Mouse (Mus musculus) left cerebral cortex, adult 8-10 months (tissue): ENCODE measurements around the gene Kif15. TPM values are rescaled to one million over a fixed set of nuclear protein-coding genes. Genes with fewer than 3 reads are reported as not detected.

Source experiments
- DNase-seq, 2 experiments: peaks; one replicate each; pipeline ENCODE4 v3.0.0; 2022; ENCODE audit warnings: low spot score in 2 of 2
- total RNA-seq, 4 experiments: library from RNA; stranded (reverse); gene quantifications; 2 replicates each; pipeline ENCODE4 v1.2.4; 2022

Gene Kif15
- 1 to 10 TPM; 1.0 to 1.6 (median 1.0) TPM for total RNA-seq

DNA sequence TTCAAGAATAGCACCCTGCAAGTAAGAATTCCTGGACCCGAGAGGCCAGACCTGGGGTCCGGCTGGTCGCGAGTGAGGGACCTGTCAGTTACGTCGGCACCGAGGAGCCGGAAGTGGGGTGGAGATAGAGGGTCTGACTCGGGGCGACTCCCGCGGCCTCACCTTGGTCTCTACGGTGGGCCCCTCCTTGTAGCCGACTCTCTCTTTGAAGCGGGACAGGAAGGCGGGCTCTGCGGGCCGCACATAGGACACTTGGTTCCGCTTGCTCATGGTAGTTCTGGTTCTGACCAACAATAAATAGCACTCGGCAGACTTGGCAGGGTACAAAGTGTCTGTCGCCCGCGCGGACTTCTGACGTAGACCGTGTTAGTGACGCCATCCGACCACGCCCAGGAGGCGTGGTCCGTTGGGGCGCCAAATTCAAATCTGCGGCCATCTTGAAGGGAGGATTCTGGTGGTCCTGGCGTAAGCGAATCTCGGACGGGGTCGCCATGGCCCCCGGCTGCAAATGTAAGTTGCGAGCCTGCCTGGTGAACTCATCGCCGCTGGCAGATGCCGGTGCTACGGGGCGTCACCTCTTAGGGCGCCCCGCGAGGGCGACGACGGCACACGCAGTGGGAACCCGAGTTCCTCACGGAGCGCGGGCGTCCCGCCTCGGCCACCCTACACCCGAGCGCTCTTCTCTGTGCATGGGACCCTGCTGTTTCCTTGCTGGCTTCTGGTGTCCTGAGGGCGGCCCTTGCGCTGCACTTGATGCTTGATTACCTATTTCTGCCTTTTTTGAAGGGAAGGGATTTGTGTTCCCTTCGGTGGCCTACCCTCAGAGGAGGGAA, at the start of gene Kif15, which contains the start of gene 1110059G10Rik:
TSS of gene Kif15 (plus strand) at position 404 of the 833 bp plus-strand sequence.
TSS of gene 1110059G10Rik (minus strand) at position 358 of the 833 bp plus-strand sequence.
- peak; percentile 86 to 94 for DNase-seq

DNA sequence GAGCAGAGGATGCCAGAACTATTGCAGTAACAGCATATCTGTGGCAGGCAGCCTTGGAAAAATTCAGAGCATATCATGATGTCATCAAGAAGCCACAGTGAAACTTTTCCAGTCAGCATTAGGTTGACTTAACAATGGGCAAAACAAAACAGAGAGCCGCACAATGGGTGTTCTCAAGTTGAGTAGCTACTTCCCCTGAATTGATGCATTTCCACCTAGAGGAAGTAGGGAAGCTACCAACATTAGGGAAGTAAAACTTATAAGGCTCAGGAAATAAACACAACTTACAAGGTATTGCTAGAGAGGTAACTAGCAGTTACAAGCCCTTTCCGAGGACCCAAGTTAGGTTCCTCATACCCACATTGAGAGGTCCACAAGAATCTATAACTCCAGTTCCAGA, 49.8 kb upstream of the Kif15 start:
- DNase-seq = no peak

DNA sequence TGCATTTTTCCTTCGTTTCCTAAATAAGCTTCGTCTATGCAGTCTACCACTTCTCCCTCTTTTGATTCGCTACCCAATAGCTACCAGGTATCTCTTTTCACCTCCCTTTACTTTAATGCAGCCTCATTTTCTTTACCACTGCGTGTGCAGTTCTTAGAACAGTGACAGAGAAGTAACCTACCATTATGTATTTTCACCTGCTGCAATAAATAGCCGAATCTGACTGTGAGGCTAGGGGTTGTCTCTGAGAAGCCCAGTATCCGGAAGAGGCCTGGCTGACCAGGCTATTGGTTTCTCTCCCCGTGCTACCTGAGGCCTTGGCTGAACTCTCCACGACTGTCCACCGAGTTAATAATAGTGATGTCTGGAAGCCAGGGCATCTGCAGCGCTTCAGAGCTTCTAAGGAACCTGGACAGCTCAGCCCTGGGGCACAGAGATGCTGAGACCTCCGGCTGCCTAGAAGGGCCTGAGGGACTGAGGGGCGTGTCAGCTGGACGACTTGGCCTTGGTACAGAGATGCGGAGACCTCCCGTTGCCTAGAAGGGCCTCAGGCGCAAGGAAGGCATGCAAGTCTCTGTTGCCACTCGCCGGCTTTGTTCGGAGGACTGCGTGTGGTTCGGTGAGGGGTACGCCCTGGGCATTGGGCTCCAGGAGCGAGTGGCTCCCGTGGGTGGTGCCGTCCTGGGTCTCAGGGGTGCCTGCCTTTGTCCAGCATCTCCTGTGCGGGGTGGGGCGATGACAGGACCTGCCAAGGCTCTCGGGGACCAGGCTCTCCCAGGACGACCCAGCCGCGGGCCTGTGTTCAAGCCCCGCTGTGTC, 47.9 kb upstream of the Kif15 start:
- DNase-seq = peak; percentile 6 to 17

DNA sequence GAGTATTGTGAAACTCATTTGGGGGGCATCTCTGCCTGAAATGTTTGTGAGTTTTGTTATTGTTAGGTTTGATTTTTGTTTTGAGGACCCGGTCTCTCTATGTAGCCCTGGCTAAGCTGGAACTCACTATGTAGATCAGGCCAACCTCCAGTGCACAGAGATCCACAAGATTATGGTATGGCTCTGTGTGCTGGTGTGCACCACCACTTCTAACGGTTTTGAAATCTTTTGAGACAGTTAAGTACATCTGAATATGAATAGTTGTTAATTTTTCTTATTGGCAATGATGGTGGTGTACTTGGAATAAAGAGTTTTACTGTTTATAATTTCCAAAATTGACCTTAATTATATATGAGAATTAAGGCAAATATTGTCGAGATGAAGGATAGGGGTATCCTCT, 28.4 kb upstream of the Kif15 start:
- no peak for DNase-seq

DNA sequence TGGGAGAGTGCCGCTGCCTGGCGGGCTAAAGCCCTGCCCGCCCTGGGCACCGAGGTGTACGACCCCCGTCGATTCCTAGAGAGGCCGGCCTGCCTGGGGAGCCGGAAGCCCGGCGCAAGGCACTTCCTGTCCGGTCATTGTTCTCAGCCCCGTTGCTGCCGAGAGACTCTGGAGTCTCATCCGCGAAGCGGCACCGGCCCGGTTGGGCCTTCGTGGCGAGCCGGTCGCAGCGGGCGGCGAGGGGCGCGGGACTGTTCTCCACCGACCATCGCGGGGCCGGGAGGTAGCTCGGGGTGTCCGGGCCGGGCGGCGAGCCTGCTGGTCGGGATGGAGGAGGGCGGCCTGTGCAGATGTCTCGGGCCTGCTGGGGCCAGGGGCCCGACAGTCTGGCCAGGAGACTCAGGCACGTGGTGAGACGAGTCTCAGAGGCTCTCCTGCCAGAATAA, 27.9 kb upstream of the Kif15 start, which contains the start of gene Zfp105:
TSS of gene Zfp105 (plus strand) at position 137 of the 446 bp plus-strand sequence.
- DNase-seq = peak; percentile 45 to 49

DNA sequence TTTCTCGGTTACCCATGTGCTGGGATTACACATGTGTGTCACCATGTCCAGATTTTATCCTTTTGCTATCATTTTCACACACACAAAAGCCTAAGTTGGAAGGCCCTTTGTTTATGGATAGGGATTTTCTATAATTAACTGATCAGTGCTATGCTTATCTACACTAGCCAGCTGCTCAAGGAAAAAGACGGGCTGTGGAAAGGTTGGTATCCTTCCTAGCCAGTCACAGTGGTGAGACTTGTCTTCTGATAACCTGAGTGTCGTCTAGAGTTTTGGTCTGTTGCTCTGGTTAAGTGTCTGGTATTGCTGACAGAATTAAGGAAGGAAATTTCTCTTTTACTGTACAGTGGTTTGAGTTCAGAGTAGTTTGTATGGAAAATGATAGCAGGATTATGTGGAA, 21.9 kb upstream of the Kif15 start:
- no peak for DNase-seq

DNA sequence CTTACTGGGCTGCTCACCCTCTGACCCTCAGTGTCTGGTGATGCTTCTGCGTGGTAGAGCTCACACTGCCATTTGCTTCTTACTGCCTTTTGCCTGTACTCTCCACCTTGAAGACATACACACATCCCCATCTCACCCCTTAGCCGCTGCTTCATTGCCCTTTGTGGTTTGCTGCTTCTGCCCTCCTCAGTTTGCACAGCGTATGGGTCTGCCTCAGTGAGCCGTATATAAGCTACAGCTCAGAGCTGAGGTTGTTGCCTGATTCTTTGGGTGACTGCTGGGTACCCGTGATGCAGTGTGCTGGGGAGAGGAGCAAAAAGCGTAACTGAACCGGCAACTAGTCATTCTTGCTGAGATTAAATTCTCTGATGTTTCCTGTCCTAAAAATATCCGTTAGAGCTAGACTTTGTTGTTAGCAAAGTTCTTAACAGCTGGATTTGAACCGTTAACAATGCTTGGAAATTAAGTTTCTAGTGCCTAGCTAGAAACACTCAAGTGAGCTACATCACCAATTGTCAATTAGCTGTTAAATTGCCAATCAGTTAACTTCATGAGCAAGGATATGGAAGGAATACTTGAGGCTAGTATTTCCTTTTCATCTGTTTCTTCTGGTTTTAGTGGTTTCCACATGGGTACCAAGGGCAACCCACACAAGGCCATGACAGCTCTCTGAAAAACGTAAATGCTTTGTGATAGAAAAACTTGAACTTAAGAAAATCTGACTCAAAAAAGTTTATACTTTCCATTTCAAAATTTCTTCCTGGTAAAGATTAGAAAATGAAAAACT, 47.8 kb downstream of the Kif15 start:
- no peak for DNase-seq

DNA sequence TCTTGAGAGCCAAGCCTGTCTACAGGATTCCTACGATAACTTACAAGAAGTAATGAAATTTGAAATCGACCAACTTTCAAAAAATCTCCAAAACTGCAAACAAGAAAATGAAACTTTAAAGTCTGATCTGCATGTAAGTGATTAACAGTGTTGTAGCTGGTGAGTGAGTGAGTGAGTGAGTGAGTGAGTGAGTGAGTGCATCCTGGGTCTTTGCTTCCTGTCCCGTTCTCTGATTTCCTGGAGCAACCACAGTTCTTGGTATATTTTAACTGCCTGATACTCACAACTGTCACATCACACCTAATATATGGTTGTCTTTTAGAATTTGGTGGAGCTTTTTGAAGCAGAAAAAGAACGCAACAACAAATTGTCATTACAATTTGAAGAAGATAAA, 48.3 kb downstream of the Kif15 start:
- no peak for DNase-seq

DNA sequence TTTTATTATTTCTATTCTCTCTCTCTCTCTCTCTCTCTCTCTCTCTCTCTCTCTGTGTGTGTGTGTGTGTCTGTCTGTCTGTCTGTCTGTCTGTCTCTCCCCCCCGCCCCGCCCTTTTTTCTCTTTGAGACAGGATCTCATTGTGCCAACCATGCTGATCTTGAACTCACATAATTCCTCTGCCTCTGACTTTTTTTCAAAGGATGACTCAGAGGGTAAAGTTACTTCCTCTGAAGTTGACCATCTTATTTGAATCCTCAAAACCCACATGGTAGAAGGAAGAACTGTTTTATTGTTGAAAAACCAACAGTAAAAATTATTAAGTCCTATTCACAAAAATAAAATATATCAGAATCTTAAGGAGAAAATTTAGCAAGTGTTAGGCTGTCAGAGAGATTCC, 53.9 kb downstream of the Kif15 start:
- DNase-seq = no peak

DNA sequence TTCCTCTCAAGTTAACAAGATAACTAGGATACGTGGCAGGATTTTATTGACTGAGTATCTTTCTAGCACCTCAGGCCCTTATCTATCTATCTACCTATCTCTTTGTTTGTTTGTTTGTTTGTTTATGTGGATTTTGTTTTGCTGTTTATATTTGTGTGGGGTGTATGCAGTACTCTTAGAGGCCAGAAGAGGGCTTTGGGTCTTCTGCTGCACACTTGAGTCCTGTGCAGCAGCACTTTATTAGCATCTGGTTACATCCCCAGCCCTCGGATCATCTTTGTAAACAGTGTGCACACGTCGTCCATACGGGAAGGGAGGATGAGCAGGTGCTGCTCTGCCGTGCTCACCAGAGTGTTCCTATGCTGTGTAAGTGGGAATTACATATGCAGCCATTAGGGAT, 55.2 kb downstream of the Kif15 start:
- DNase-seq = no peak

DNA sequence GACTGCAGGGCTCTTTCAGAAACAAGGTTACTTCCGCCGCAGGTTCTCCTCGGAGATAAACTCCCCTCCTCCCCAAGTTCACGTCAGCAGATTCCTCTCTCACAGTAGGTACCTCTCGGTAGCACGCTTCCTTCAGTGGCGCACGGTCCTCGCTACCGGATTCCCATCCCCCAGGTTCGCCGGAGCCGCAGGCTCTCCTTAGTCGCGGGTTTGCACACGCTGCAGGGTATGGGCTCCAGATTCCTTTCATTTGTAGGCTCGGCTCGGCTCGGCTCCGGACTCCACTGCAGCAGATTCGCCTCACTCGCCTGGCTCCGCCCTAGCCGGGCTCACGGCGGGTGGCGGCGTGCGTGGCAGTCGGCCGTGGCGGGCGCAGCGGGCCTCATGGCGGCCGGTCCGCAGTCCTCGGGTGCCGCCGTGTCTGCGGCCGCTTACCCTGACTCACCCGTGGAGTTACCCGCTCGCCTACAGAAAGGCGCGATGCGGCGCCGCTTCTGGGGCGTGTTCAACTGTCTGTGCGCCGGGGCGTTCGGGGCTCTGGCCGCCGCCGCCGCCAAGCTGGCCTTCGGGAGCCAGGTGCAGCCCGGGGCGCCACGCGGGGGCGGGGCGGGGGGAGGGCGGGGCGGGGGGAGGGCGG, 70.3 kb downstream of the Kif15 start, which contains the start of gene Tmem42:
TSS of gene Tmem42 (plus strand) at position 332 of the 637 bp plus-strand sequence.
- DNase-seq = peak; percentile 72 to 83

DNA sequence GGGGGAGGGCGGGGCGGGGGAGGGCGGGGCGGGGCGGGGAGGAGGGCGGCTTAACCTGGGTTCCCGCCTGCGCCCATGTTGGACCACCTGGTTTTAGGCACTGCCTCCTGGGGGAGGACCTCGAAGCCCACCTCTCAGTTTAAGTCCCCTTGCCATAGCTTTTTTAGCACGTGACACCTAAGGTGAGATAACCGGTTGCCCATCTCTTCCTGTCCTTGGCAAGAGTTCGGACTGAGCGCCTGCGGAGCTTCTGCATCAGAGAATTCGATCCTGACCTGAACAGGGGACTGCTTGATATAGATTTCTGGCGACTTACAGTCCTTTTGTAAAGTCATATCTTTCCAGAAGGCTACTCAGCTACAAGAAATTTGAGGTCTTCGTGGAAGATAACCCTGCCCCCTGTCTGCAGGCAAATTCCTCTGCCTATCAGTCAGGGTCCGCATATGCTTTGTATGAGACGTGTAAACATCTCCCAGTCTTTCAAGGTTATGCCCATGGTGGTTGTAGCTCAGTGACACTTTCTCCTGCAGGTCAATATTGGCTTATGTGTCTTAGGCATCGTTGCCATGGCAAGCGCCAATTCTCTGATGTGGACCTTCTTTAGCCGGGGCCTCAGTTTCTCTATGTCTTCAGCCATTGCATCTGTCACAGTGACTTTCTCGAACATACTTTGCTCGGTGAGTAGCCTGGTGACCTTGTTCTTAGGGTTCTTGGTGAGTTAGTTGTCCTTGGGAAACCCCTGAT, 71.0 kb downstream of the Kif15 start:
- DNase-seq = peak; percentile 10 to 21

DNA sequence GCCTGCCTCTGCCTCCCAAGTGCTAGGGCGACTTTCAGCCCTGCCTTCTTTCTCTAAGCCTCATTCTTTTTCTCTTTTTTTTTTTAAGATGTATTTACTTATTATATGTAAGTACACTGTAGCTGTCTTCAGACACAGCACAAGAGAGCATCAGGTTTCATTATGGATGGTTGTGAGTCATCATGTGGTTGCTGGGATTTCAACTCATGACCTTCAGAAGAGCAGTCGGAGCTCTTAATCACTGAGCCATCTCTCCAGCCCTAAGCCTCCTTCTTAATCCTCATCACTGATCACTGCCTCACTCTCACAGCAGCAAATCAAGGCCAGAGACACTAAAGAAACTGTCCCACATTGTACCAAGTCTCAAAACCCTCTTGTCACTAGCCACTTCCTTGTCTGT, 73.4 kb downstream of the Kif15 start:
- no peak for DNase-seq

DNA sequence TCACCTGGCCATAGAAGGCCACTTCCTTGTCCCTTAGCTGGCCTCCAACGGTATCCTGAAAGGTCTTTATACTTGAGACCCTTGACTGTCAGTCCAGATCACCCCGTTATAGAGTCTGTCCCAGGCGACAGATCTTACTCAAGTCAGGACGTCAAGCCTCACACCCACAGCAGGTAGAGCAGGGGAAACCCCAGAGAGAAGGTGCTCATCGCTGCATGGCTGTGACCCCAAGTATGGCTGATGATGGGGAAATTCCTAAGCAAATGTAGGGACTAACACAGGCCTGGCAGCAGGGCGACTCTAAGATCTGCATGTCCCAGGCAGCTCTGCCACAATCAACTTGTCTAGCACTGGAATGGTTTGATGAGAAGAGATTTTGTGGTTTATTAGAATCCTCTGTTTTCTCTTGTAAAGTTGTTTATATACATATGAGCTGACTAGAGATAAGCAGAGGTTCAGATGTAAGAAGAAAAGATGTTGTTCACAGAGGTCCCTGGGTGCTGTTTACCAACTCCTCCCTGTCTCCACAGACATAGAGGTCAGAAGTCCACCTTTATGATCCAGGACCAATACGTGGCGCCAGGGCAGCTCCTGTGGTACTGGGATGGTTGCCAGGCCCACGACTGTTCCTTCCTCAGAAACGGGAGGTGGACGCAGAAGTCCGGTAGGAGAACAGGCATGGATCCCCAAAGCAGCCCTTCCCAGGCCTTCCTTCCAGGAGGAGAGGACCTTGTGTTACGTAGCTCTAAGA, 80.8 kb downstream of the Kif15 start:
- no peak for DNase-seq

DNA sequence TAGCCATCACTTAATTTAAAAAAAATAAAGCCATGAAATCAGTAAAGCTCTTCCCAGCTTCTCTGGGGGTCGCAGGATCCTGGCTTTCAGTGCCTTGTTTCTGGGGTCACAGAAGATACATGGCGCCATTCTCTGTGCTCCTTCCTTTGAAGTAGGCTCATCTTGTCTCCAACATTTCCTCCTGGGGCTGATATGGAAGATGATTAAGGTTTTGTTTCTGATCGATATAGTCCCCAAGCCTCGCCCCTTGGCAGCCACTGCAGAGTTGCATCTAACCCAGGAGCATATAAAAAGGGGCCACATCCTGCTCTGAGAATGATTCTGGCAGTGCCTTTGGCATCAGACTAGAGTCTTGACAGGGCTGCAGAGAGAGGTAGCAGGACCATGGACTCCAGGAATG, 83.6 kb downstream of the Kif15 start, which contains the start of gene Tgm4:
TSS of gene Tgm4 (plus strand) at position 301 of the 400 bp plus-strand sequence.
- no peak for DNase-seq

DNA sequence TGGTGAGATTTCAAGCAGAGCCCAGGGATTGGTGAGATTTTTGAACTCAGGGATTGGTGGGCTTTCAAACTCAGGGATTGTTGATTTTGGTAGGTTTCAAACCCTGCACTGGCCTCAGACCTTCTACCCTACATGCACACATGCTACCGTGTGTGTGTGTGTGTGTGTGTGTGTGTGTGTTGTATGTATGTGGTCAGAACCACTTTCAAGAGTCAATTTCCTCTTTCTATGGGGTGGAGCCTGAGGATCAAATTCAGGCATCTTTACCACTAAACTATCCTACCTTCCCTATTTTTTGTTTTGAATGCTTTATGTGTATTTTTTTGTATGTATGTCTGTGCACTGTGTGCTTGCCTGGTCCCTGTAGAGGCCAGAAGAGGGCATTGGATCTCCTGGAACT, 96.8 kb downstream of the Kif15 start:
- DNase-seq = no peak

DNA sequence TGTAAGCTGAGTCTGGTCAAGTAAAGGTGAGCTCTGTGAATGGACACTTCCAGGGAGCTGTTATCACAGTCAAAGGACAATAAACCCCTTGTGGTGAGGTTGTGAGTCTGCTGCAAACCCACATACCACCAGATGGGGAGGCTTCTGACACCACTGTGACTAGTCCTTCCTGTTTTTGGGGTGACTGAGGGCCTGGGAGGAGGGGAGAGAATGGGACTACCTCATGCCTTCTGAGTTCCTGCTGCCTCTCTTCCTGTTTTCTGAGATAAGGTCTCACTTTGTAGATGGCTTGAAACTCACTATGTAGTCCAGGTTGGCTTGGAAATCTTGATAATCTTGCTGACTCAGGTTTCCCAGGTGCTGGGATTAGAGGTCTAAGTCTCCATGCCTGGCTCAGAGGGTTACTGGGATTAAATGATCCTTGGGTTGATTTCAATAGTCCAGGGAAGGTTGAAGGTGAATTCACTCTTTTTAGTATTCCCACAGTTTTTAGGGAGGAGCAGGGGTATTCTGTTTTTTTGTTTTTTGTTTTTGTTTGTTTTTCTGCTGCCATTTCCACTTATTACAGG, 108.0 kb downstream of the Kif15 start:
- no peak for DNase-seq

DNA sequence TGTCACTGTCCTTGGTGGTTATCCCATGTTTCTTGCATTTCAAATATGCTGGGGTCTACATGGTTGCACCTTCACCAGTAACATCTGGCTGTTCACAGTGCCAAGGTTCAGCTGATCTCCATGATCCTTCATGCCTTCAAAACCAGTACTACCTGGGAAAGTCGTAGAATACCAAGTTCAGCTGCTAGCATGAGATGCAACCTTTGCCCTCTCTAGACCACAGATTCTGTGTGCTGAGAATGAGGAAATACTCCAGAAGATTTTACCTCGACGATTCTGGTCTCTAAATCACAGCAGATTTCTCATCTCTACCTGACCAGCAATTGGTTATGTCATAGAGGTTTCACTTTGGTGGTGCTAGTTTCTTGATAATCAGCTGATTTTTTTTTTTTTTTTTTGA, 109.3 kb downstream of the Kif15 start:
- no peak for DNase-seq
